Comparison of ENCODE assay signal across 18 mouse cellular contexts in genomic region chr2:109922306-109922705, GRCm38 (mm10).
"Had no signal": no experiment of that assay in that cellular context is flagged by ENCODE, and none has a peak within 500 bp of the region (broad histone marks: within the 10 kb centered on the region; RNA-seq: fewer than 3 reads in every experiment).

No protein-coding gene starts in this region.

- ATAC-seq: inflammation-experienced regulatory T-cells, adult 6 months; liver, postnatal 0 days; lung, postnatal 0 days; midbrain, embryonic 15.5 days had no signal

- H3K27me3 ChIP-seq: kidney, embryonic 15.5 days; midbrain, embryonic 12.5 days; midbrain, embryonic 15.5 days; neural tube, embryonic 12.5 days; neural tube, embryonic 15.5 days; stomach, embryonic 15.5 days had no signal

- H3K36me3 ChIP-seq: midbrain, embryonic 15.5 days; neural tube, embryonic 12.5 days; neural tube, embryonic 15.5 days; stomach, embryonic 15.5 days had no signal

- H3K9me3 ChIP-seq: kidney, embryonic 15.5 days; midbrain, embryonic 12.5 days; midbrain, embryonic 15.5 days; neural tube, embryonic 12.5 days; neural tube, embryonic 15.5 days; stomach, embryonic 15.5 days had no signal

- H3K9ac ChIP-seq: kidney, embryonic 15.5 days; liver, embryonic 14.5 days; liver, postnatal 0 days; lung, embryonic 14.5 days; midbrain, embryonic 12.5 days; midbrain, embryonic 15.5 days; neural tube, embryonic 12.5 days; neural tube, embryonic 15.5 days; stomach, embryonic 15.5 days had no signal

- H3K4me3 ChIP-seq: midbrain, embryonic 12.5 days; midbrain, embryonic 15.5 days; neural tube, embryonic 12.5 days; neural tube, embryonic 15.5 days had no signal

- DNase-seq: kidney, postnatal 36 days; liver, postnatal 0 days; lung, embryonic 14.5 days; retina, postnatal 1 day; right cerebral cortex, postnatal 25 days; spleen, adult 18-20 months; thymus, postnatal 25 days had no signal

- H3K4me2 ChIP-seq: liver, embryonic 11.5 days; lung, embryonic 14.5 days; midbrain, embryonic 12.5 days; midbrain, embryonic 15.5 days had no signal

- H3K27ac ChIP-seq: kidney, embryonic 15.5 days; liver, embryonic 14.5 days; macrophage; midbrain, embryonic 12.5 days; midbrain, embryonic 15.5 days; neural tube, embryonic 12.5 days; neural tube, embryonic 15.5 days had no signal
